Mouse (Mus musculus) liver, postnatal 0 days (tissue): ENCODE measurements around the gene Samd14. TPM values are rescaled to one million over a fixed set of nuclear protein-coding genes. Genes with fewer than 3 reads are reported as not detected.
"Not testable (repeated sequence)": the region's sequence is repeated elsewhere in the genome, so short reads cannot be mapped to it uniquely, and the experiment has no call there.

Experiments
- ATAC-seq: fragments of 200-750 bp; cut with Nextera tagmentation; 2 replicates; pipeline ENCODE4 v1.8.0; 2017; ENCODE audit warnings: mild to moderate bottlenecking, moderate library complexity
- DNase-seq: peaks from one replicate; pipeline ENCODE4 v3.0.0-alpha.2; 2016
- H3K27ac ChIP-seq: fragments of 300-500 bp; sonication (generic); 2 replicates; pipeline ENCODE4 v1.5.1; 2014; ENCODE audit warnings: antibody characterized with exemption, moderate library complexity, mild to moderate bottlenecking, low read depth
- H3K27me3 ChIP-seq: fragments of 300-500 bp; sonication (generic); 2 replicates; pipeline ENCODE4 v1.6.1; 2014; ENCODE audit warnings: low read length, control low read depth, mixed read lengths; ENCODE audit not compliant: insufficient read depth
- H3K36me3 ChIP-seq: fragments of 300-500 bp; sonication (generic); replicated peaks from 2 replicates; pipeline ENCODE4 v1.6.1; 2014; ENCODE audit warnings: mild to moderate bottlenecking, control low read depth, low read length, moderate library complexity, mixed read lengths; ENCODE audit not compliant: insufficient read depth
- H3K4me1 ChIP-seq: fragments of 300-500 bp; sonication (generic); 2 replicates; pipeline ENCODE4 v1.6.1; 2014; ENCODE audit warnings: antibody characterized with exemption, mild to moderate bottlenecking, control low read depth; ENCODE audit not compliant: insufficient read depth
- H3K4me2 ChIP-seq: fragments of 300-500 bp; sonication (generic); 2 replicates; pipeline ENCODE4 v1.6.1; 2014; ENCODE audit warnings: low read depth, mild to moderate bottlenecking, low read length, moderate library complexity, mixed read lengths
- H3K4me3 ChIP-seq: fragments of 300-500 bp; sonication (generic); 2 replicates; pipeline ENCODE4 v1.5.1; 2014; ENCODE audit warnings: low read depth, low read length
- H3K9ac ChIP-seq: fragments of 300-500 bp; sonication (generic); replicated peaks from 2 replicates; pipeline ENCODE4 v1.6.1; 2014; ENCODE audit warnings: mild to moderate bottlenecking, moderate library complexity
- H3K9me3 ChIP-seq: fragments of 300-500 bp; sonication (generic); 2 replicates; pipeline ENCODE4 v1.6.1; 2016; ENCODE audit warnings: mild to moderate bottlenecking, control low read depth, low read length, mixed read lengths
- CTCF ChIP-seq: sonication (generic); IDR thresholded peaks from 2 replicates; pipeline ENCODE4 v1.5.1; 2016; ENCODE audit warnings: antibody characterized with exemption, low read depth
- EP300 ChIP-seq: IDR thresholded peaks from 2 replicates; pipeline ENCODE4 v1.6.1; 2016; ENCODE audit warnings: antibody characterized with exemption, low read depth, mild to moderate bottlenecking
- WGBS: fragments of 180-500 bp; shearing (Covaris S2); extraction: QIAGEN DNeasy Blood & Tissue Kit; methylation state at CpG from one replicate; pipeline ENCODE4 v1.1.7; 2014; ENCODE audit not compliant: insufficient replicate concordance; 5-methylcytosine and 5-hydroxymethylcytosine counted together
- polyA plus RNA-seq: library from polyadenylated mRNA; unstranded; fragments of >200 nt; fragmentation: Nextera tagmentation; extraction: Ambion mirVana; gene quantifications from 2 replicates; pipeline ENCODE4 v1.2.1, GENCODE M21; 2015

The Samd14 gene
- polyA plus RNA-seq, 1 experiment from 2014 or later: 16.1 TPM

DNA sequence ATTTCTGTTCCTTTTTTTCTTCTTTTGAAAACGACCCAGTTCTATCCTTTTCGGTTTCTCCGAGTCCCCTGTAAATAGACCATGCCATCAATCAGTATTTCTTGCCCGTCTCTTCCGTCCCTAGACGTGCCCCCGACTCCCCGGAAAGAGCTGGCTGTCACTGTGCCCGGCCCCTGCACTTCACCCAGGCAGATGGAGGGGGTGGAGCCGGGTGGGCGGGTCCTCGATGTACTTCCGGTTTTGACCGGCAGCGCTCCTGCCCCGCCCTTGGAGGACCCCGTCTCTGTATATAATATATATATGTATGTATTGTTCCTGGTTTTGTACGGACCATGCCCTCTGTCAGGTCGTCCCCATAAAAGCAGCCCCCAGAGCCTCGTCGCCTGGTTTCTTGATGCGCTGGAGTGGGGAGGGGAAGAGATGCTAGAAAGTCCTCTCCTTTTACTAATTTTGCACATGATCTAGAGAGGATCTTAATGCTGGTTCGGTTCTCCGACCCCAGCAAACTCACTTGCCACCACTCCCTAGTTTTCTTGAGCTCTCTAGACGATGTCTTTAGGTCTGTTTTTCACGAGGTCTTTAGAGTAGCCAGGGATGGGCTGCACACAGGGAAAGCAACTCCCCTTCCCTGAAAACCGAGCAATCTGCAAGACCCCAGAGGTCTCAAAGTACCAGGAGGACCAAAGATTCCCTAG is 3.0 kb upstream of the Samd14 start:
- ATAC-seq (peak; percentile 22; the same call in 1 of the 2 replicates), DNase-seq (peak; percentile 91)
- Histone ChIP-seq H3K4me2 (peak overlapping the region; percentile 88), H3K9ac (peak overlapping the region; percentile 57), H3K4me1 (peaks cover 31% of the 10 kb centered on the region), H3K27ac (peak overlapping the region; percentile 48), H3K36me3 (peaks cover 21% of the 10 kb centered on the region), H3K27me3 (peaks cover 30% of the 10 kb centered on the region), H3K4me3 (peak overlapping the region; percentile 49), H3K9me3 (no peaks in the 10 kb centered on the region)
- TF ChIP-seq EP300 (no peak), CTCF (no peak)
- 2% methylated on average over 27 of the region's 27 CpGs for WGBS

DNA sequence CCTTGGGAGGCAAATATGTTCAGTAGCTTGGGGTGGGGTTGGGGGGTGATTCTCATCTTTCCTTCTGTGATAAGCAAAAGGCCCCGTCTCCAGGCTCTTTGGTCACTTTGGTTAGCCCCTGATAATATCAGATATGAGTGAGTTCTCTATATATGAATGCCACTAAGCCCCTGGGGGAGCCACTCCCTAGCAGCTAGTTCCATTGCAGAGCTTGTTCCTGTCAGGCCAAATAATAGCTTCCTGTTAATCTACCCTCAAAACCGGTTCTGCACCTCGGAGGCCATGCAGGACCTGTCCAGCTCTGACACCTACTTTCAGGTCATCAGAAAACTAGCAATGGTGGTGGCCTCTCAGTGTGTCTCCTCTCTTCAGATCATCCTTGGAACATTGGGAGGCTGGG is 2.3 kb upstream of the Samd14 start:
- Histone ChIP-seq H3K4me1 (peaks cover 31% of the 10 kb centered on the region), H3K4me2 (peak overlapping the region; percentile 88)

DNA sequence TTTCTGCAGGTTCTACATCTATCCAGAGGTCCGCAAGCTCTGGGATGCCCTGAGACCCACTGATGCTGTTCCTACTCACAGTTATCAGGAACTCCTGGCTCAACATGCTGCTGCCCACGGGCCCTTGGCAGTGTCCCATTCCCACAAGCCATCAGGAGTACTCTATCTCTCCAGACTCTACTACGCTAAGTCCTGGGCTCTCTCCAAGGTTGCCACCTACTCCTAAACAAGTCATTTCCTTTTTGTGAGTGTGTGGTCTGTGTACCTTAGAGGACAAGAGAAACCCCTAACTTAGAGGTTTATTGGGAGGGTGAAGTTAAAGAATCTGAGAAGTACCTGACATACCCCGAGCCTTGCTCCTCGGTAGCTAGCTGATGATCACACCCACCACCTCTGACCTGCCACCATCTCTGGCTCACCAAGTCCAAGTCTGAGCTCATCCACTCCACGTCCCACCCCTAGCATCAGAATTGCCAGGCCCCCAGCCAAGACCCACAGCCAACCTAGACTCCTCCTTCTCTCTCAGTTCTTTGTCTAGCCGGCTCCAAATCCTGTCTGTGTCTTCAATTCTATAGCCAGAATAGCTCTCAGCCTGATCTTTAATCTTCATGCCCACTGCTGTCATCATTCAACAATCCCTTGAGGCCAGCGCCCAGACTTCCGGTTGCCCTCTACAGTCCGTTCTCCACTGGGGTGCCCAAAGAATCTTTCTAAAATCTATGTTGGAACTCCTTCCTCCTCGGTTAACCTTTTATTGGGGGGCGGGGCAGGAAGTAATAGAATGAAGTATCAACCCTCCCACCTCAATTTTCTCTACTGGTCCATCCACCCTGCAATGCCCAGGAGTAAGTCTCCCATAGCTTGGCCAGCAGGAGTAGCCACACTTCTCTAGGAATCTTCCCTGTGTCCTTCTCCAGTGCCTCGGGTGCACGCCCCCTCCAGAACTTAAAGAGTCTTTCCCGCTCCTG is 734 bp upstream of the Samd14 start:
- peaks cover 36% of the 10 kb centered on the region for H3K4me1 ChIP-seq
- H3K27ac ChIP-seq: peak overlapping the region; percentile 99
- H3K4me2 ChIP-seq: peak overlapping the region; percentile 75
- 33% methylated on average over 15 of the region's 15 CpGs for WGBS
- H3K9me3 ChIP-seq: no peaks in the 10 kb centered on the region
- DNase-seq: no peak
- peaks cover 34% of the 10 kb centered on the region for H3K27me3 ChIP-seq
- TF ChIP-seq EP300 (no peak), CTCF (no peak)
- H3K9ac ChIP-seq: peak overlapping the region; percentile 95
- peak overlapping the region; percentile 78 for H3K4me3 ChIP-seq
- ATAC-seq: no peak
- H3K36me3 ChIP-seq: peaks cover 7% of the 10 kb centered on the region

More for the DNA sequence above, 2.3 kb upstream of the Samd14 start:
- ATAC-seq (no peak), DNase-seq (no peak)
- Histone ChIP-seq H3K36me3 (peaks cover 13% of the 10 kb centered on the region), H3K9ac (no peak overlapping the region), H3K27me3 (peaks cover 30% of the 10 kb centered on the region), H3K9me3 (no peaks in the 10 kb centered on the region), H3K4me3 (no peak overlapping the region), H3K27ac (peak overlapping the region; percentile 48; the same call in 1 of the 2 replicates)
- WGBS: 23% methylated on average over 3 of the region's 3 CpGs
- no peak for TF ChIP-seq EP300
- no peak for TF ChIP-seq CTCF

DNA sequence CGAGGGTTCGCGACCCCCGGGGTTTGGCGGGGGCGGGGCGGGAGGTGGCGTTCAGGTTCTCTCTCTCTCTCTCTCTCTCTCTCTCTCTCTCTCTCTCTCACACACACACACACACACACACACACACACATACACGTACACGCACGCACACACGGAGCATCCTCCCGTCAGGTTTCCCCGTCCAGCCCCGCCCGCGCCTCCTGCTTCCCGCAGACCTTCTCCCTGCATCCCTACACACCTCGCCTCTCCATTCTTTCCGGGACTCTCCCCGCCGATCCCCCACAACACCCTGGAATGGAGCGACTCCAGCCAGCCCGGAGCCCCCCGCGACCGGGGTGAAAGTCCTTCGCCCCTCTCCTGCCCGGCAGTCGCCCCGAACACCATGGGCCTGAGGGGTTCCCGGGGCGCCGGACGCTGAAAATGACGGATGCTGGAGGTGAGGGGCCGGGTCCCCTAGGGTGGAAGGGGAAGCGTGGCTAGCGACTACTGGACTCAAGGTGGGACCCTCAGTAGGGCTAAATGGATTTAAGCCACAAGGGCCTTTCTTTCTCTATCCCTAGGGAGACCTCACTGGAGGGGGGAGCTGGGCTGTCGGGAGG is 561 bp downstream of the Samd14 start:
- ATAC-seq: no peak
- H3K4me3 ChIP-seq: peak overlapping the region; percentile 78
- 2% methylated on average over 23 of the region's 40 CpGs for WGBS
- H3K4me2 ChIP-seq: peak overlapping the region; percentile 75
- peak overlapping the region; percentile 95 for H3K9ac ChIP-seq
- H3K9me3 ChIP-seq: no peaks in the 10 kb centered on the region
- peaks cover 34% of the 10 kb centered on the region for H3K27me3 ChIP-seq
- TF ChIP-seq CTCF (no peak), EP300 (no peak)
- peaks cover 38% of the 10 kb centered on the region for H3K4me1 ChIP-seq
- peaks cover 3% of the 10 kb centered on the region for H3K36me3 ChIP-seq
- no peak for DNase-seq
- peak overlapping the region; percentile 99 for H3K27ac ChIP-seq

DNA sequence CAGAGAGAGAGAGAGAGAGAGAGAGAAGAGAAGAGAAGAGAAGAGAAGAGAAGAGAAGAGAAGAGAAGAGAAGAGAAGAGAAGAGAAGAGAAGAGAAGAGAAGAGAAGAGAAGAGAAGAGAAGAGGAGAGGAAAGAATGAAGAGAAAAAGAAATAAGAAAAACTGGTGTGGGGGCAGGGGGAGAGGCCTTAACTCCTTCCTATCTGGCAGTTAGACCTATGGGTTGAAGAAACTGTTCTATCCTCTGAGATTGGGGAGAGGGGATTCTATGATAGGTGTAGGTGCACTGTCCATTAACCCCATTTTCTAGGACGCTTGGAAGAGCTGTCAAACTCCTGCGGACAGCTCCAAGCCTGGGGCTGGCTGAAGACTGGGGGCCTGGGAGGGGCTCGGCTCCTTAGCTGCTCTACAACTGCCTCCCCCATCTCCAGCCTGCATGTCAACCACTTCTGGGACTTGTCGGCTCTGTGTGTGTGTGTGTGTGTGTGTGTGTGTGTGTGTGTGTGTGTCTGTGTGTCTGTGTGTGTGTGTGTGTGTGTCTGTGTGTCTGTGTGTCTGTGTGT is 1.2 kb downstream of the Samd14 start:
- not testable (repeated sequence) for DNase-seq, ATAC-seq, H3K36me3 ChIP-seq, H3K9me3 ChIP-seq
- Histone ChIP-seq H3K4me1 (peaks cover 36% of the 10 kb centered on the region), H3K4me3 (peak overlapping the region; percentile 78), H3K4me2 (peak overlapping the region; percentile 75), H3K27ac (peak overlapping the region; percentile 99), H3K27me3 (peaks cover 34% of the 10 kb centered on the region), H3K9ac (peak overlapping the region; percentile 95)
- WGBS: 30% methylated on average over 4 of the region's 4 CpGs
